Mouse (Mus musculus) left cerebral cortex, postnatal 36 days (tissue): ENCODE measurements at regions not wholly inside any gene's neighbourhood (a gene's known extent, or its start where the extent isn't known, plus 50 kb on each side); places are given as distances from the start of the nearest gene placed in this dataset.

Experiments used
- DNase-seq, 2 experiments: peaks; one replicate each; pipeline ENCODE4 v3.0.0; 2021 to 2022; ENCODE audit warnings: low spot score in 2 of 2, mixed read lengths in 1 of 2
- intact Hi-C: fragments of 180-260 bp; cut with DNase I; formaldehyde crosslinking; loops from one replicate; pipeline ENCODE4 v1.15.1; 2025

DNA sequence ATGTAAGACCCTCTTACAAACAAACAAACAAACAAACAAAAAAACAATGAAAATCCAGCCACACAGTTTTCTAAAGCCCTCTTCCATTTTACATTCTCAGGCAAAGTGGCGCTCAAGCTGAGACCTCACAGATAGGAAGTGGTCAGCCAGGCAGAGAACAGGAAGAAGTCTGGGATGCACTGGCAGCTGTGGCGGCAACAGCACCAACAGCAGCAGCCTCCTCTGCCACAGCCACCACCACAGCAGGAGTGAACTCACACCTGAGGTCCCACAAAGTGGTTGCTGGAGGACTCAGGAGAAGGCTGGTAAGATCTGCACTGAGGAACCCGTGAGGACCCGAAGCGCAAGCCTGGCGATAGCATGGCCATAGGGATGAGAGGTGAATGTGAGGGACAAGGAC is 156.3 kb downstream of the Grm4 start:
- DNase-seq: no peak

DNA sequence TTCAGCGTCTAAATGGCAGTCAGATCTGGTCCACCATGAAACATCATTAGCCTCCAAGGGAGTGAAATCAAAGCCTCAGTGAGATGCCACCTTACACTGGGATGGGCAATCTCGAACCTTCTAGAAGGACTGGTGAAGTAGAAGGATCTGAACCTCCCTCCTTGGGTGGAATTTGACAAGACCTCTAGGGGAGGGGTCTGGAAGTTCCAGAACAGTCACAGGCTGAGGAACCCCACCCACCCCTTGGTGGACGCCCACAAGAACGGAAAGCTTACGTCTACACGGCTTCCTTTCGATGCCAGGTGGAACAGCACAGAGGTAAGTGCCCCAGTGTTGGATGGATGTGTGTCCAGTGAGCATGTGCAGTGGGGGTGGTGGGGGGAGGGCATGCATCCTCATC is 156.9 kb downstream of the Grm4 start:
- no peak for DNase-seq
- intact Hi-C loops: loop anchor here (5.0 kb wide), 1 partner anchor 148 kb away; no protein-coding TSS in a partner anchor

More for the DNA sequence above, 156.3 kb downstream of the Grm4 start:
- intact Hi-C loops: loop anchor here (5.0 kb wide), 1 partner anchor 147 kb away; no protein-coding TSS in a partner anchor

DNA sequence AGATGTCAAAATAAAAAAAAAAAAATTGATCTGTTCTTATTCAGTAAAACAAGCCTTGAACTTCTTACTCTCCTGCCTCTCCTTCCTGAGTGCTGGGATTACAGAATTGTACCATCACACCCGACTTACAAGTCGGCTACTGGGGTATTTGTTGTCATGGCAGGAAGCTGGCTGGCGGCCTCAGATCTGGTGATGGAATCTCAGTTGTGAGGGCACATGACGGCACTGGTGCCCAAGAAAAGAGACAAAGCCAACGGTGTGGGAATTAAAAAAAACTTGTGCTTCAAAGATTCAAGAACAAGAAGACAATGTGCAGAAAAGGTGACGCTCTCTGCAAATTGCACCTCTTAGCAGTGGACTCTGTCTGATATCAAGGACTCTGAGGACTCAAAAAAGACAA is 157.3 kb downstream of the Grm4 start:
- intact Hi-C loops: loop anchor here (5.0 kb wide), 1 partner anchor 148 kb away; no protein-coding TSS in a partner anchor
- no peak for DNase-seq

DNA sequence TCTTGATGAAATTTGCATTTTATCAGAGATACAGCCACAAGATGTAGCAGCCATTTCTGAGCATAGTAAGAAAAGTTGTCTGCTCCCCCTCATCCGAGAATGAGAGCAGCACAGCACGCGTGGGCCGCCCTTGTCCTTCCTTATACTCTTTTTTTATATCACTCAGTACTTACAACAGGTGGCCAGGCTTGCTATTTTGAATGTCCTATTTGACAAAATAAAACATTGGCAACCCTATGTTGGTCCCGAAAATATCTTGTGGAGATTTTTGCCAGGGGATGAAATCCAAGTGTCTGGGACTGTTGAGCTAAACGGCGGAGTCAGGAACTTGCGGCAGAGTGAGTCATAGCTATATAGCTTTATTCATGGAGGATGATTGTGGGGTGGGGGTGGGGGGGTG is 158.0 kb upstream of the Lemd2 start:
- intact Hi-C loops: loop anchor here (5.0 kb wide), 1 partner anchor 150 kb away; no protein-coding TSS in a partner anchor
- DNase-seq: peak; percentile 62 to 64

DNA sequence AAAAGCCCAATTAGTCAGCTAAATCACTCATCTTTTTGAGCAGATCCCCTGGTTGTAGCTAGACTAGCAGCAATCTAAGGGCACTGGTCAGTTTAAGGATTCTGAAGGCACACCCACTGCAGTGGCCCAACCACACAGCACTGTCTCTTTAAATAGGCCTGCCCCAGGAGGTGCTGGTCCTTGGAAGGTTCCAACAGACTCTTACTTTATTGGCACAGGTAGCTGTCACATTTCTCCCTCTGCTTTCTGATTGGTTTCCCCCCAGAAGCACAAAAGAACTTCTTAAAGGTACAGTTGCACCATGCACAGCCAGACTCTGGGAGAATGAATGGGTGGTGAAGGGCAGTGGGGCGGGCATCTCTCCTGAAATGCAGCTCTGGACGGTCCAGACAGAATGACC is 157.1 kb upstream of the Lemd2 start:
- intact Hi-C loops: loop anchor here (5.0 kb wide), 1 partner anchor 151 kb away; no protein-coding TSS in a partner anchor
- peak in 1 of 2 experiments; percentile 6 for DNase-seq

DNA sequence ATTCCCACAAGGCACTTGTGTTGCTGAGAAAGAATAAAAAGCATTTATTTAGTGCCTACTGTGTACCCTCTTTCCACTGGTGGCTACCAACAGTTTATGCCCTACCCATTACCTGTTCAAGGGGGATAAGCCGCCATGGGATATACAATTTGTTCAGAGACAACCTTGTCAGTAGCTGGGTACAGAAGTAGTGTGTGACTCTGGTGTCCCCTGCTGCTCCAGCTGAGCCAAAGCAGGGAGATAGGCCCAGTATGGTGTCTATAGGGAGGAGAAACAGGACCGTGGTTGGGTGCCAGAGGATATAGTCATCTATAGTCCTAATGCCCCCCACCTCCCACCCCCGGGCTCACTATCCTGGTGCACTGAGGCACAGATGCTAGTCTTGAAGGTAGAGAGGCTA is 152.6 kb upstream of the Lemd2 start:
- DNase-seq: no peak
- intact Hi-C loops: no loop called here

DNA sequence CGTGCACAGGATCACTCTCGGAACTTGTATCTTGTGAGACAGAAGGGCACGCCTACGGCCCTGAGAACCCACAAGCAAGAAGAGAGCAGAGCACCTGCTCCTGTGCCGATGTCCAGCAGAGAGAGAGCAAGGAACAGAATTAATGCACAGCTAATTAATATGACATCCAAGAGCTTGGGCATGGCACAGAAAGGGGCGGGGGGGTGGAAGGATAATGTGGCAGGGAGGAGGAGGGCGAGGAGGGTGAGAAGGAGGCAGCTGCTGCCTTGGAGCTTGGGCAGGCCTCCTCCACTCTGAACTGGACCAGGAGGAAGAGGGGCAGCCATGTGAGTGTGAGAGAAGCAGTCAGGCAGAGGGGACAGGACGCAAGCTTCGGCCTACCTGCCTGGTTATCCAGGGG is 151.4 kb upstream of the Lemd2 start:
- intact Hi-C loops: no loop called here
- DNase-seq: no peak

DNA sequence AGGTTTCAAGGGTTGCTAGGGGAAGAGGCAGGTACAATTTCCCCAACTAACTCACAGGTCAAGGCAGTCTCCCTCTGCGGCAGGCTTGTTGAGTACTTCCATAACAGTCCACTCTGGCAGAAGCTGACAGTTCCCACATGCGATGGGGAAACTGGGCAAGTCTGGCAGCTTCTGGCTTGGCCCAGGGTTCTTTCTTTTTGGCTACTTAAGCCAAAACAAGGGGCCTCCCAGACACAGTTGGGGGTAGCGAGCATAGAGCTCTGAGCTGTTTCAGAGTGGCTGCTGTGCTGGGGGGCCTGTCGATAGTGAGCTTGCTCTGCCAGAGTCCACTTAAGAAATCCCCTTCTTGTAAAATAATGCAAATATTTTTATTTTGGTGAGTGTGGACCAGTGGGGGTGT is 150.8 kb upstream of the Lemd2 start:
- intact Hi-C loops: no loop called here
- DNase-seq: no peak

DNA sequence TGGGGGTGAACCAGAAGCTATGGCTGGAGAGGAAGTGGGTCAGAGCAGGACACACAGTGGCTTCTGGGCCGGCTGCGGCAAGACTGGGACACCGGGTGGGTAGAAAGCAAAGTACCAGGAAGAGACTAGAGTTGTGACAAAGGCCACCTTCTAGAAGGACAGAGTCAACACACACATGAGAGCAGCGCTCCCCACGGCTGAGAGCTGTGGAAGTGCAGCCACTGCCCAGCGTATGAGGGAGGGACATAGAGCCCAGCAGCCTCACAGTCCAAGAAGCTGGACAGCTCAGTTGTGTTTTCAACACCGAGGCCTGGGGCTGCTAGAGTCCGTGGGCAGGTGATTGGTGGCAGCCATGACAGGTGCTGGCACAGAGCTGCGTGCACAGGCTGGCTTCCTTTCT is 145.6 kb upstream of the Lemd2 start:
- intact Hi-C loops: no loop called here
- no peak for DNase-seq

DNA sequence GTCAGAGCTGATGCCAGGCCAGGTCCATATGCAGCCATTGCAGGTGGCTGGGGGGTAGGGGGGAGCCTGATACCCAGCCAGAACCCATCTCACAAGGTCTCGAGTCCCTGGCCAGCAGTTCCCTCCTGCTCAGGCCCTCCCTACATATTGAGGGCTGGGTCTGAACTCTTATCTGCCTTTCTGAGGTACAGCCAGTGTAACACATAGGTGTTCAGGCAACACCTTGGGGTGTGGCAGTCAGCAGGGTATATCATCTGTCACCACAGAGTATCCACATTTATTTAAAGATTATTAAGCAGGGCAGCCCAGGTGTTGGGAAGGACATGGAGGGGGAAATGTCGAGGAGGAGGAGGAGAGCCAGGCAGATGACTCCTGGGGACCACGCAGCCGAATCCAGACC is 145.2 kb upstream of the Lemd2 start:
- DNase-seq: no peak
- intact Hi-C loops: no loop called here

DNA sequence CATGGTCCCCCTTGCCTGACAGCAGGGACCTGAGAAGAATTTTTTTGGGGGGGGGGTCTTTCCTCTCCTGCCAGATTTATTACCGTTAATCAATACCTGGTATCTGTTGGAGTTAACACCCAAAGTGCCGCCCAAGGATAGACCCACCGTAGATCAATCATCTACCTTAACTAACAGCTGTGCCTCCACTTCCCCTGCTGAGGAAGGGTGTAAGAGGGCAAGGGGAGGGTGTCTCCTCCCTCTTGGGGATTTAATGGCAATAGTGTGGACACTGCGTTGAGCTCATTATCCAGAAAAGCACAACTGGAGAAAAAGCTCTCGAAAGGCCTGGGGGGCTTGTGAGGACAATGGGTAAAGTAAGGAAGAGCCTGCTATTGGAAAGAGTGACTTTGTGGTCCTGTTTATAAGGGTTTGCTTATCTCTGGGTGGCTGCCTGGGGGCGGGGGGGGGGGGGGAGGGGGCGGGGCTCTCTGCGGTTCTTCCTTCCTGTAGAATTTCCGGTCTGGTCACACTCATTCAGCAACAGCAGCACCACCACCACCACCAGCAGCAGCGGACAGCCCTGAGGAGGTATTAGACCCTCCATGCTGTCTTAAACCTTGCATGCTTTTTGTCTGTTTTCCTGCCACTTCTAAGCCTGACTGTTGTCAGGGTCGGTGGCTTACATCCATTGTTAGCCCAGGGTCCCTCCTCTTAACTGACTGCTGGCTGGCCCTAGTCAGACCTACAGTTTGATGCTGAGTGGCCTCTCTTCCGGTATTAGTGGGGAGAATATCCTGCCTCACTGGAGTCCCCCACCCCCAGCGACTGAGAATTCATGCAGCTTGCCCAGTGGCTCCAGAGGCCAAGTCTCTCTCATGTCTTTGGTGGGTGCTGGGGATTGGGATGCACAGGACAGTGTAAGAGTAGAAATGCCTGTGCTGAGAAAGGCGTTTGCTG is 138.0 kb upstream of the Lemd2 start:
- intact Hi-C loops: no loop called here

DNA sequence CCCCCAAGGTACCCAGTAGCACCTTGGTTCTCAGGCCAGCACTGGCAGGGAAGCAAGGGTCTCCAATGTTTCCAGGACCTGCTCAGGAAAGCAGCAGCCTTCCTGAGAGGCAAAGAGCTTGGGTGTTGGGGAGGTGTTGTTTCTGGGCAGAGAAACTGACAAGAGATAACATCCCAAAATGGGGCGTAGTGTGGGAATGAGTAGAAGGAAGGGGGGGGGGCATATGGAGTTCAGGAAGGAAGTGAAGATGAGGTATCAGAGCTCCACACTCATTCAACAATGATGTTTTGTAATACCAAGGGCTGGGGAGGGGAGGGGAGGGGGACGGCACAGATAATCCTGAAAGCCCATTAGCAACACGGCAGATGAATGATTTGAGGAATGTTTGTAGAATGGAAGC is 135.6 kb upstream of the Lemd2 start:
- intact Hi-C loops: no loop called here

More for the DNA sequence above, 138.0 kb upstream of the Lemd2 start:
- DNase-seq: no peak

DNA sequence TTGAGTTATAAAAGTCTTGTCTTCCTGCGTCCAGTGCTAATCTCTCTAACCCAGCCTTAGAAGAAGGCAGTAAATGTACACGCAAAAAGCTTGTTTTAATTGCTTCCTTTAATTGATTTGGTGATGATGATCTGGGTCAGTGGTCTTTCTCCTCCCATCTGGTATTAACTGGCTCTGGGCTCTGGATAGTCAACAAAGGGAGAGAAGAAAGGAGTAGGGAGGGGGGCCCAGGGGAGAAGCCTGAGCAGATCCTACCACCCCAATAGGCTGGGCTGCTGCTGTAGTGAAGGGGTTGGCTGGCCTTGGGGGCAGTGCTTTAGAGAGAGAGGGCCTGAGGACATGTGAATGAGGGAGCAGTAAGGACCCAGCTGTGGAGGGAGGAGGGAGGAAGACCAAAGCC is 135.0 kb upstream of the Lemd2 start:
- intact Hi-C loops: no loop called here
- no peak for DNase-seq

More for the DNA sequence above, 135.6 kb upstream of the Lemd2 start:
- no peak for DNase-seq

DNA sequence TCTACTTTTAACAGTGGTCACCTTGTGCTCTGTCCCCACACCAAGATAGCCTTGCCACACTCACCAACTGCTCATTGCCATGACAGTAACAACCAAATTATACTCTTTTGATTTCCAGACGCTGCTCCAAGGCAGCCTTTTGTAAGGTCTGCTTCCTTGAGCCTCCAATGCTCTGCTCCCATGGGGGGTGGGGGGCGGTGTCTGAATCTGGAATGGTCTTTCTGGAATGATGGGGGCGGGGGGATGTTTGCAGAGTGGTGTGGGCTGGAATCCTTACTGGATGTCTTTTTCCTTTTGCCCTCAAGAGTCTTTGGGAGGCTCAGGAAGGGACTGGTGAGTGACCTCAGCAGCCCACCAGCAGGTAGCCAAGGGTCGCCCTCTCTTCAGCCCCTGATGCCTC is 131.4 kb upstream of the Lemd2 start:
- intact Hi-C loops: no loop called here

DNA sequence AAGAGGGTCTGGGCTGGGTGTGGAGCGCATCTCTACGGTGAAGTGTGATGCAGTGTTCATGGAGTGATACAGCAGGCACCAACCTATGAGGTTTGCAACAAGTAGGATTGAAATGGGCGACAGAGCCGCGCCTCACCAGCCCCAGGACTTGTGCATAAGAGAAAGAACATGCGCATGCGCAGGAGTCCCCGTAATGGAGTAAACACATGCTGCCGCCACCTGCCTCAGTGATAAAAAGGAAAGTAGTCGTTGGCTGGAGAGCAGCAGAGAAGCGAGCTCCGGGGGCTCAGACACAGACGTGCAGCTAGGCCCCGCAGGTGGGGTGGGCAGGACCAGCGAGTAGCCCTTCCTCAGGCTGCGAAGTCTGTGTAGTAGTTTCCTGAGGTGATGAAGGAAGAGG is 129.3 kb upstream of the Lemd2 start:
- intact Hi-C loops: loop anchor here (1.0 kb wide), 1 partner anchor 126 kb away; no protein-coding TSS in a partner anchor
- peak in 1 of 2 experiments; percentile 34 for DNase-seq

More for the DNA sequence above, 131.4 kb upstream of the Lemd2 start:
- DNase-seq: no peak

DNA sequence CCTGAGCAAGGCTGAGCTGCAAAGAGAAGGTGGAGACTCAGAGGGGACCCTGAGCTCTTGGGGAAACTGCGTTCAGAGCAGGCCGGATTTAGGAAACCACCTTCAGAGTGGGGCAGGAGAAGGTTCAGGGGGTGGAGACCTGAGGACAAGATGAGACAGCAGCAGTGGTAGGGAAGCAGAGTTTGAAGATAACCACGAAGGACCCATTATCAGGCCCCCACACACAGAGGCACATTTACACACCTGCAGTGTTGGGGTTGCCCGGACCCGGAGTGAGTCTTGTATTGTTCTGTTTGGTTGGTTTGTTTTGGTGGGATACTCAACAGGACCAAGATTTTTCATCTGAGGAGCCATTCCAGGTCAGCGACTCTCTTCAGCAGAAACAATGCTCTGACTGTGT is 128.9 kb upstream of the Lemd2 start:
- DNase-seq: no peak
- intact Hi-C loops: loop anchor here (1.0 kb wide), 1 partner anchor 126 kb away; no protein-coding TSS in a partner anchor

DNA sequence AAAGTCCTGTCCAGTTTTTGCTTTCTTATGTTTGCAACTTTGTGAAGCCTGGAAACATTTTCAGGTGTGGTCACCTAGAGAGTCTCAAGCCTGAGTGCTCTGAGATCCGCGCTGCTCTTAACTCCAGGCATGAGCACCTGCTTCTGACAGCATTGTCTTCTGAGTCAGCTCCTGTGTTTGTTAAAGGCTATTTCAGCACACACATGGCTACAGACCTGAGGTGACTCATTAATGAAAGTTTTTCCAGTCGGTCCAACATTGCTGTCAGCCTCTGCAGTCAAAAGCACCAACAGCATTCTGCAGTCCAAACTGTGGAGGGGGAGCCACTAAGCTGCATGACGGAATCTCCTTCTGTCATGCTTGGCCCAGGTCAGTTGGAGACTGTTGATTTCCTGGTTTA is 127.8 kb upstream of the Lemd2 start:
- no peak for DNase-seq
- intact Hi-C loops: no loop called here

DNA sequence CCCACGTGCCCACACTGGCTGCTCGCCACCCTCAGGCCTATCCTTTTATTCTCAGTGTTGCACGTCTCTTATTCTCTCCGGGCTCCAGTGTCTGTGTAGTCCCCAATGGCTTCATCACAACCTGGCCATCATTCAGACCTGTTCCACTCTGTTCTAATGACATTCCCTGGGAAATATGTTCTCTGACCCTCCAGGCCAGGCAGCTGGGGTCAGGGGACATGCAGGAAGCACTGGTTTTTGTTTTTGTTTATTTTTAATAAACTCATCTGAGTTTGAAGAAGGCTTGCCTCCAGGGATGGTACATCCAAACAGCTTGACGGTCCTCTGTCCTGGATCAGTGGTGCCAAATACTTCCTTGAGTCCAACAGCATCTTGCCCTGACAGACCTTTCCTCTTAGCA is 127.4 kb upstream of the Lemd2 start:
- intact Hi-C loops: no loop called here
- no peak for DNase-seq

DNA sequence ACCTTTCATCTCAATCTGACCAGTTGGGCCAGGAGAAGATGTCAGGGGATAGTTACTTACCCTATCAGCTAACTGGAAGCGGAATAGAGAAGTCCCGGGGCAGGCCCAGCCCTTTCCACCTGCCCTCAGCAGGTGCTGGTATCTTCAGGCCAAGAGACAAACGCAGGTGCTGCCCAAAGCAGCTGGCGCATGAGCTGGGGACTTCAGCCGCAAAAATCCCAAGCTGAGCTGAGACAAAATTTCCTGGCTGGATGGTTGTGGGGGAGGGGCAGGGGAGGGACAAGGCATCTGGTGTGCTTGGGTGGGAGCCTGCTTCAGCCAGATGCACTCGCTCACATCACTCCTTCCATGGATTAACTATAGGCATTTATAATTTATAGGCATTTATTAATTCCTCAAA is 125.5 kb upstream of the Lemd2 start:
- no peak for DNase-seq
- intact Hi-C loops: loop anchor here (1.0 kb wide), 1 partner anchor 118 kb away; no protein-coding TSS in a partner anchor

DNA sequence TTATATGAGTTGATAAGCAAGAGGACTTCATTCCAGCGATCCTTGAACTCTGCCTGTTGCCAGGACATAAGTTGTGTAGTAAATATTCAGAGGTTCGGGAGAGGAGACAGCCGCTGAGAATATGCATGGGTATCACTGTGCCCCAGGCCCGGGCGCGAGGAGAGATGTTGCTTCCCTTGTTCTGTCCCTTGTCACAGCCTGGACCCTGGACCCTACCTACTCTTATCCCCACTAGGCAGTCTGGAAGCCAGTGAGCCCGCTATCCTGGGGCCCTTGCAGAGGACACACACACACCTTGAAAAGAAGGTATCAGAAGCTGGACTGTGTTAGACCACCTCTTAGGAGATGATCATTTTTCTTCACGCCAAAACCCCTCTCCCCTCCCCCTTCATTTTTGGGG is 124.9 kb upstream of the Lemd2 start:
- DNase-seq: no peak
- intact Hi-C loops: loop anchor here (1.0 kb wide), 1 partner anchor 118 kb away; no protein-coding TSS in a partner anchor

DNA sequence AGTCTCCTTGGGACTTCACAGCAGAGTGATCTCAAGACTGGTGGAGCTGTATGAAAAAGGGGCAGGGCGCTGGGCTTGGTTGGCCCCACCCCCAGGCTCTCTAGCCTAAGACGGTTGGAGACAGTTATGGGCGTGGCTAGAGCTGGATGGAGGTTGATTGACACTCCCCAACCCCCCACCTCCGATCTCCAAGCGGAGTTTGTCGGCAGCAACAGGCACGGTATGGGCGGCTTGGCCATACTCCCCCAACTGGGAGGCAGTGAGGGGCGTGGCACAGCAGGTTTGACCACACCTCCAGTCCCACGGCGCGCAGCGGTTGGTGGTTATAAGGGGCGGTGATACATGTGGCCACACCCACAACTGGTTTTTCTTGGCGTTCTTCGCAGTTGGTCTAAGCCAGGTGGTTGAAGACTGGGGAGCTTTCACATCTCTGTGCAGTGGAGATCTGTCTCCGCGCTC is 120.8 kb upstream of the Lemd2 start:
- DNase-seq: peak in 1 of 2 experiments; percentile 30
- intact Hi-C loops: no loop called here
